Mouse (Mus musculus) ES-Bruce4 (cell line): ENCODE measurements around the gene Mef2b.

Experiments
- CTCF ChIP-seq: IDR thresholded peaks from one replicate; pipeline ENCODE4 v1.8.1; 2011; ENCODE audit warnings: low read depth, low read length
- EP300 ChIP-seq: IDR thresholded peaks from 2 replicates; pipeline ENCODE4 v1.6.1; 2011; ENCODE audit warnings: low read depth, low read length; ENCODE audit not compliant: insufficient read depth
- POLR2A ChIP-seq: IDR thresholded peaks from one replicate; pipeline ENCODE4 v1.8.1; 2011; ENCODE audit warnings: low read length; ENCODE audit not compliant: insufficient read depth

DNA sequence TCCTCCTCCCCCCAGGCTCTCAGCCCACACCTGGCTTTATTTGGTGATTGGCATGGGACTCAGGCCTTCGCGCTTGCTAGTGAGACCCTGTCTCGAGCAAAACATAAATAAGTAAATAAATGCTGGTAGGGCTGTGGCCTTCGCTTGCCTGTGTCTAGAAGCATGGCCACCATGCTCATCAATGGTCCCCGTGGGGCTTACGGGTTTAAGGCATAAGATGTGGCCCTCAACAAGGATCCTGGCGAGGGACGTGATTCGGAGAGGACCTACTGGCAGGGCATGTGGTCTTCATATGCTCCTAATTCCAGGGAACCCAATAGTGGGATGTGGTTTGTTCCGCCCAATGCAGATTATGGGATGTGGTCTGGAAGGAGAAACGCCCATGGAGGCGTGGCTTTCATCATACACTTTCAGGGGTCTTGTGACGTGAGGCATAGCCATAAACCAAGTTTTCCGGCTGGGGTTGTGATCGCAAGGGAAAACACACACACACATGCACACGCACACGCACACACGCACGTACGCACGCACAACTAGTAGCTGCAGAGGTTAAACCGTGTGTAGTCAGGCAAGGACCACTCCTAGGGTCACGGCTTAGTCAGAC lies 28.2 kb upstream of the Mef2b start:
- TF ChIP-seq CTCF = no peak
- no peak for TF ChIP-seq POLR2A
- TF ChIP-seq EP300 = no peak
